Mouse (Mus musculus): Measurements from ENCODE around the gene a. TPM values are rescaled to one million over a fixed set of nuclear protein-coding genes. Genes with fewer than 3 reads are reported as not detected.
A peak's percentile ranks its signal among the peaks of the same experiment; 100 is the strongest.
"Not testable (repeated sequence)": the region's sequence is repeated elsewhere in the genome, so short reads cannot be mapped to it uniquely, and the experiment has no call there.

Gene a
- polyA plus RNA-seq, 1 experiment from 2014 or later = 0.41 TPM

GRCm38 (mm10) chr2:154899004-154899403 is 107.8 kb downstream of the a start:
- H3K27me3 ChIP-seq (ENCODE audit: control insufficient read depth, insufficient read depth, low read length); H3K4me1 ChIP-seq (ENCODE audit: control insufficient read depth, insufficient read depth, low read length); H3K4me3 ChIP-seq (replicated peaks; ENCODE audit: low read length); H3K9me3 ChIP-seq (replicated peaks; ENCODE audit: control insufficient read depth, low read length); H3K27ac ChIP-seq (ENCODE audit: low read length); H3K9ac ChIP-seq (ENCODE audit: low read length); ATAC-seq (ENCODE audit: insufficient read depth, low FRiP score); H3K36me3 ChIP-seq (ENCODE audit: control insufficient read depth, insufficient read depth, low read length); H3K4me2 ChIP-seq (ENCODE audit: low read depth, low read length): not testable (repeated sequence)
- WGBS = 79% methylated on average over 8 of the region's 8 CpGs

GRCm38 (mm10) chr2:154899412-154899811 is 108.2 kb downstream of the a start:
- WGBS = 78% methylated on average over 4 of the region's 4 CpGs
- ATAC-seq (ENCODE audit: insufficient read depth, low FRiP score); H3K4me3 ChIP-seq (replicated peaks; ENCODE audit: low read length): not testable (repeated sequence)

GRCm38 (mm10) chr2:154902111-154902510 is 110.9 kb downstream of the a start:
- H3K9ac ChIP-seq (ENCODE audit: low read length) = no peak overlapping the region
- H3K9me3 ChIP-seq (replicated peaks; ENCODE audit: control insufficient read depth, low read length) = no peaks in the 10 kb centered on the region
- ATAC-seq (ENCODE audit: insufficient read depth, low FRiP score) = no peak
- H3K4me2 ChIP-seq (ENCODE audit: low read depth, low read length) = no peak overlapping the region
- WGBS = 82% methylated on average over 3 of the region's 3 CpGs
- H3K27me3 ChIP-seq (ENCODE audit: control insufficient read depth, insufficient read depth, low read length) = no peaks in the 10 kb centered on the region
- H3K4me1 ChIP-seq (ENCODE audit: control insufficient read depth, insufficient read depth, low read length) = no peaks in the 10 kb centered on the region
- H3K36me3 ChIP-seq (ENCODE audit: control insufficient read depth, insufficient read depth, low read length) = no peaks in the 10 kb centered on the region
- H3K27ac ChIP-seq (ENCODE audit: low read length) = no peak overlapping the region
- no peak overlapping the region for H3K4me3 ChIP-seq (replicated peaks; ENCODE audit: low read length)

More at GRCm38 (mm10) chr2:154899412-154899811, 108.2 kb downstream of the a start:
- H3K9ac ChIP-seq (ENCODE audit: low read length); H3K36me3 ChIP-seq (ENCODE audit: control insufficient read depth, insufficient read depth, low read length); H3K27me3 ChIP-seq (ENCODE audit: control insufficient read depth, insufficient read depth, low read length); H3K4me1 ChIP-seq (ENCODE audit: control insufficient read depth, insufficient read depth, low read length); H3K27ac ChIP-seq (ENCODE audit: low read length); H3K4me2 ChIP-seq (ENCODE audit: low read depth, low read length); H3K9me3 ChIP-seq (replicated peaks; ENCODE audit: control insufficient read depth, low read length): not testable (repeated sequence)

GRCm38 (mm10) chr2:154905796-154906195 is 114.6 kb downstream of the a start:
- 57% methylated on average over 2 of the region's 2 CpGs for WGBS
- Histone ChIP-seq H3K4me2 (ENCODE audit: low read depth, low read length) (no peak overlapping the region), H3K4me1 (ENCODE audit: control insufficient read depth, insufficient read depth, low read length) (no peaks in the 10 kb centered on the region), H3K36me3 (ENCODE audit: control insufficient read depth, insufficient read depth, low read length) (no peaks in the 10 kb centered on the region), H3K9me3 (replicated peaks; ENCODE audit: control insufficient read depth, low read length) (no peaks in the 10 kb centered on the region), H3K4me3 (replicated peaks; ENCODE audit: low read length) (no peak overlapping the region), H3K27me3 (ENCODE audit: control insufficient read depth, insufficient read depth, low read length) (no peaks in the 10 kb centered on the region), H3K27ac (ENCODE audit: low read length) (no peak overlapping the region), H3K9ac (ENCODE audit: low read length) (no peak overlapping the region)
- ATAC-seq (ENCODE audit: insufficient read depth, low FRiP score) = no peak

GRCm38 (mm10) chr2:154908223-154908622 is 117.0 kb downstream of the a start:
- H3K27ac ChIP-seq (ENCODE audit: low read length); H3K4me2 ChIP-seq (ENCODE audit: low read depth, low read length); ATAC-seq (ENCODE audit: insufficient read depth, low FRiP score); H3K9ac ChIP-seq (ENCODE audit: low read length); H3K4me3 ChIP-seq (replicated peaks; ENCODE audit: low read length); H3K36me3 ChIP-seq (ENCODE audit: control insufficient read depth, insufficient read depth, low read length); H3K9me3 ChIP-seq (replicated peaks; ENCODE audit: control insufficient read depth, low read length); H3K4me1 ChIP-seq (ENCODE audit: control insufficient read depth, insufficient read depth, low read length); H3K27me3 ChIP-seq (ENCODE audit: control insufficient read depth, insufficient read depth, low read length): not testable (repeated sequence)
- 39% methylated on average over 2 of the region's 2 CpGs for WGBS

GRCm38 (mm10) chr2:154909789-154910188 is 118.6 kb downstream of the a start:
- no peaks in the 10 kb centered on the region for H3K9me3 ChIP-seq (replicated peaks; ENCODE audit: control insufficient read depth, low read length)
- no peaks in the 10 kb centered on the region for H3K27me3 ChIP-seq (ENCODE audit: control insufficient read depth, insufficient read depth, low read length)
- 78% methylated on average over 6 of the region's 6 CpGs for WGBS
- no peaks in the 10 kb centered on the region for H3K36me3 ChIP-seq (ENCODE audit: control insufficient read depth, insufficient read depth, low read length)
- no peak overlapping the region for H3K9ac ChIP-seq (ENCODE audit: low read length)
- no peak overlapping the region for H3K4me2 ChIP-seq (ENCODE audit: low read depth, low read length)
- no peak for ATAC-seq (ENCODE audit: insufficient read depth, low FRiP score)
- H3K4me3 ChIP-seq (replicated peaks; ENCODE audit: low read length) = no peak overlapping the region
- H3K4me1 ChIP-seq (ENCODE audit: control insufficient read depth, insufficient read depth, low read length) = no peaks in the 10 kb centered on the region
- no peak overlapping the region for H3K27ac ChIP-seq (ENCODE audit: low read length)

- Histone ChIP-seq H3K36me3 (ENCODE audit: control insufficient read depth, insufficient read depth, low read length) (no peaks in the 10 kb centered on the region), H3K4me2 (ENCODE audit: low read depth, low read length) (no peak overlapping the region), H3K27me3 (ENCODE audit: control insufficient read depth, insufficient read depth, low read length) (no peaks in the 10 kb centered on the region), H3K4me1 (ENCODE audit: control insufficient read depth, insufficient read depth, low read length) (no peaks in the 10 kb centered on the region), H3K9ac (ENCODE audit: low read length) (no peak overlapping the region), H3K9me3 (replicated peaks; ENCODE audit: control insufficient read depth, low read length) (no peaks in the 10 kb centered on the region), H3K4me3 (replicated peaks; ENCODE audit: low read length) (no peak overlapping the region), H3K27ac (ENCODE audit: low read length) (no peak overlapping the region)
- no peak for ATAC-seq (ENCODE audit: insufficient read depth, low FRiP score)
- 58% methylated on average over 12 of the region's 12 CpGs for WGBS
Observed at GRCm38 (mm10) chr2:154915922-154916541, 124.8 kb downstream of the a start.

- ATAC-seq (ENCODE audit: insufficient read depth, low FRiP score) = no peak
Observed at GRCm38 (mm10) chr2:154916547-154916946, 125.3 kb downstream of the a start.

GRCm38 (mm10) chr2:154917866-154918641 is 126.9 kb downstream of the a start:
- H3K9me3 ChIP-seq (replicated peaks; ENCODE audit: control insufficient read depth, low read length) = no peaks in the 10 kb centered on the region
- no peak overlapping the region for H3K27ac ChIP-seq (ENCODE audit: low read length)
- 56% methylated on average over 13 of the region's 13 CpGs for WGBS
- H3K4me3 ChIP-seq (replicated peaks; ENCODE audit: low read length) = no peak overlapping the region
- no peak overlapping the region for H3K9ac ChIP-seq (ENCODE audit: low read length)
- H3K36me3 ChIP-seq (ENCODE audit: control insufficient read depth, insufficient read depth, low read length) = no peaks in the 10 kb centered on the region
- no peaks in the 10 kb centered on the region for H3K4me1 ChIP-seq (ENCODE audit: control insufficient read depth, insufficient read depth, low read length)
- ATAC-seq (ENCODE audit: insufficient read depth, low FRiP score) = peak; percentile 87
- no peak overlapping the region for H3K4me2 ChIP-seq (ENCODE audit: low read depth, low read length)
- no peaks in the 10 kb centered on the region for H3K27me3 ChIP-seq (ENCODE audit: control insufficient read depth, insufficient read depth, low read length)

More at GRCm38 (mm10) chr2:154916547-154916946, 125.3 kb downstream of the a start:
- no peak overlapping the region for H3K27ac ChIP-seq (ENCODE audit: low read length)
- no peaks in the 10 kb centered on the region for H3K27me3 ChIP-seq (ENCODE audit: control insufficient read depth, insufficient read depth, low read length)
- 21% methylated on average over 2 of the region's 2 CpGs for WGBS
- no peaks in the 10 kb centered on the region for H3K4me1 ChIP-seq (ENCODE audit: control insufficient read depth, insufficient read depth, low read length)
- no peaks in the 10 kb centered on the region for H3K9me3 ChIP-seq (replicated peaks; ENCODE audit: control insufficient read depth, low read length)
- no peak overlapping the region for H3K4me2 ChIP-seq (ENCODE audit: low read depth, low read length)
- H3K36me3 ChIP-seq (ENCODE audit: control insufficient read depth, insufficient read depth, low read length) = no peaks in the 10 kb centered on the region
- H3K9ac ChIP-seq (ENCODE audit: low read length) = no peak overlapping the region
- no peak overlapping the region for H3K4me3 ChIP-seq (replicated peaks; ENCODE audit: low read length)

Data from stomach, embryonic 16.5 days (tissue).